Mouse (Mus musculus) cerebellum, adult 2 months (tissue): ENCODE results near the gene Aldoart1.

Experiments used
- CTCF ChIP-seq: fragments of 200-500 bp; IDR thresholded peaks from 2 replicates; pipeline ENCODE4 v1.5.1; 2011; ENCODE audit warnings: low read depth, mild to moderate bottlenecking, control low read depth, low read length, moderate library complexity, borderline replicate concordance; ENCODE audit not compliant: insufficient read depth
- POLR2A ChIP-seq: fragments of 200-500 bp; IDR thresholded peaks from 2 replicates; pipeline ENCODE4 v1.6.1; 2011; ENCODE audit warnings: low read length, control low read depth, borderline replicate concordance; ENCODE audit not compliant: insufficient read depth

- no peak for TF ChIP-seq CTCF
- no peak for TF ChIP-seq POLR2A
These were observed 8.2 kb downstream of the Aldoart1 start for GRCm38 (mm10) chr4:72844276-72844675.
